Mouse (Mus musculus) limb, embryonic 10.5 days (tissue): Measurements from ENCODE around the gene E330017A01Rik. TPM values are rescaled to one million over a fixed set of nuclear protein-coding genes. Genes with fewer than 3 reads are reported as not detected.

Experiments
- DNase-seq: peaks from one replicate; pipeline ENCODE4 v3.0.0-alpha.2; 2017; ENCODE audit warnings: low spot score
- H3K27ac ChIP-seq: fragments of 300-500 bp; sonication (generic); 2 replicates; pipeline ENCODE4 v1.5.1; 2016; ENCODE audit warnings: mild to moderate bottlenecking
- H3K27me3 ChIP-seq: fragments of 300-500 bp; sonication (generic); 2 replicates; pipeline ENCODE4 v1.6.1; 2016; ENCODE audit warnings: low read depth, mild to moderate bottlenecking; ENCODE audit not compliant: poor library complexity, severe bottlenecking
- H3K36me3 ChIP-seq: fragments of 300-500 bp; sonication (generic); 2 replicates; pipeline ENCODE4 v1.6.1; 2016; ENCODE audit warnings: mild to moderate bottlenecking, moderate library complexity
- H3K4me1 ChIP-seq: fragments of 300-500 bp; sonication (generic); 2 replicates; pipeline ENCODE4 v1.6.1; 2016
- H3K4me3 ChIP-seq: fragments of 300-500 bp; sonication (generic); 2 replicates; pipeline ENCODE4 v1.5.1; 2016; ENCODE audit warnings: mild to moderate bottlenecking, moderate library complexity
- H3K9me3 ChIP-seq: fragments of 300-500 bp; sonication (generic); replicated peaks from 2 replicates; pipeline ENCODE4 v1.6.1; 2016; ENCODE audit warnings: mild to moderate bottlenecking
- WGBS: fragments of 180-500 bp; shearing (Covaris S2); methylation state at CpG from one replicate; pipeline ENCODE4 v1.1.7; 2016; 5-methylcytosine and 5-hydroxymethylcytosine counted together
- polyA plus RNA-seq: library from polyadenylated mRNA; unstranded; fragments of >200 nt; fragmentation: Nextera tagmentation; extraction: Ambion mirVana; gene quantifications from 2 replicates; pipeline ENCODE4 v1.2.1, GENCODE M21; 2016

The E330017A01Rik gene
- polyA plus RNA-seq, 1 experiment from 2014 or later = not detected

- Histone ChIP-seq H3K36me3 (no peaks in the 10 kb centered on the region), H3K4me3 (no peak overlapping the region), H3K4me1 (no peaks in the 10 kb centered on the region), H3K27ac (no peak overlapping the region), H3K27me3 (no peaks in the 10 kb centered on the region), H3K9me3 (no peaks in the 10 kb centered on the region)
- DNase-seq = no peak
Measured at GRCm38 (mm10) chr16:58655751-58656150, 17.2 kb upstream of the E330017A01Rik start.

- Histone ChIP-seq H3K27ac (no peak overlapping the region), H3K4me3 (no peak overlapping the region), H3K36me3 (no peaks in the 10 kb centered on the region), H3K27me3 (no peaks in the 10 kb centered on the region), H3K9me3 (no peaks in the 10 kb centered on the region), H3K4me1 (no peaks in the 10 kb centered on the region)
- WGBS = 94% methylated on average over 10 of the region's 10 CpGs
- DNase-seq = no peak
Measured at GRCm38 (mm10) chr16:58649979-58650378, 11.4 kb upstream of the E330017A01Rik start.

DNA sequence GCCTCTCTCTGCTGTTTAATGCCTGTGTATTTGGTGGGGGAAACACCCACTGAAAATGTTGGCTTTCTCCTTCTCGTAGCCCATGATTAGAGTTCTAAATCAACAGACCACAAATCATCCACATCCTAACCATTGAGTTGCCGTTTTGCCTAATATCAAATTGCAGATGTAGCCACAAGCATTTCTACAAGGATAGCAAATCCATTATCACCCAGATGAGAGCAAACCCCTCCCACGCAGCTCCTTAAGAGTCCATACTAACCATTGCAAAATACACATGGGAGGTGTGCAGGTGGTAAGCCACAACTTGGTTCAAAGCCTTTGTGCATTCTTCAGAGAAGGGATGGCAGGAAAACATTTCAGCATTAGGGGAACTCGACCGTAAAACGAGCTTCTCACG lies 523 bp downstream of the E330017A01Rik start:
- no peaks in the 10 kb centered on the region for H3K36me3 ChIP-seq
- no peak overlapping the region for H3K27ac ChIP-seq
- no peak overlapping the region for H3K4me3 ChIP-seq
- H3K4me1 ChIP-seq = peaks cover 5% of the 10 kb centered on the region; the same call in 1 of the 2 replicates
- WGBS = 76% methylated on average over 7 of the region's 7 CpGs
- H3K27me3 ChIP-seq = no peaks in the 10 kb centered on the region
- no peaks in the 10 kb centered on the region for H3K9me3 ChIP-seq
- no peak for DNase-seq

DNA sequence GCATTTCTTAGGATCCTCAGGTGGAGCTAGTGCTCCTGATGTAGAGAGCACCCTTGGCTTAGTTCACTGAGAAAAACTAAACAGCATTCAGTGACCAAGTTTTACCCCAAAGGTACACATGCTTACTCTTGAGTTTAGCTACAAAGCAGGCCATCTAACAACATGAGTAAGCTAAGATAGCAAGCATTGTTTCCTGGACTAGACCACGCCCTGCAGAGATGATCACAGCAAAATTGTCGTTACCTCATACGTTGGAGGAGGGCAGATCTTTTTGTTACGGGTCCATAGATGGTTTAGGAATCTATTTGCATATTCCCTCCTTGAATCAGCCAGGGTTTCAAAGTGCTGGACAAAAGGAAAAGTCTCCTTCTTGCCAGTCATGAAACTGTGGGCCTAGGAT lies 1.1 kb downstream of the E330017A01Rik start:
- no peak overlapping the region for H3K27ac ChIP-seq
- no peaks in the 10 kb centered on the region for H3K9me3 ChIP-seq
- H3K27me3 ChIP-seq = no peaks in the 10 kb centered on the region
- H3K4me1 ChIP-seq = peaks cover 5% of the 10 kb centered on the region; the same call in 1 of the 2 replicates
- H3K36me3 ChIP-seq = no peaks in the 10 kb centered on the region
- no peak overlapping the region for H3K4me3 ChIP-seq
- 93% methylated on average over 4 of the region's 4 CpGs for WGBS
- no peak for DNase-seq

DNA sequence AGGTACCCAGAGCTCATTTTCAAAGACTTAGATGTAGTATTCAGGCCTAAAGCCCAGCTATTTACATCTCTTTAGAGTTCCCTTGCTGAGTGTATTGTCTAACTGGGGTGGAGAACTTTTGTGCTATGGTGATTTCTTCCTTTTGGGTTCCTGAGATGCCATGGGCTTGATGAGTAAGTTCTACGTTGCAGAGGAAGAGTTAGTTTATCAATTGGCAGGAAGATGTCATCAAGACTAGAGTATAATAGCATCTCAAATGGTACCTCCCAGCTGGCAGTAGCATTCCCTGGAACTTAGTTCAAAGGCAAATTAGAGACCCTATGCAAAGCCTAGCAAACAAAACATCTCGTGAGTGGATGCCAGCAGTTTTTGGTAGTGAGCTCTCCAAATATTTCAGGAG lies 2.7 kb downstream of the E330017A01Rik start:
- no peak overlapping the region for H3K27ac ChIP-seq
- DNase-seq = no peak
- H3K4me3 ChIP-seq = no peak overlapping the region
- 60% methylated on average over 2 of the region's 2 CpGs for WGBS
- H3K27me3 ChIP-seq = no peaks in the 10 kb centered on the region
- no peaks in the 10 kb centered on the region for H3K9me3 ChIP-seq
- H3K36me3 ChIP-seq = no peaks in the 10 kb centered on the region
- peaks cover 5% of the 10 kb centered on the region; the same call in 1 of the 2 replicates for H3K4me1 ChIP-seq

GRCm38 (mm10) chr16:58629736-58630135 lies 8.8 kb downstream of the E330017A01Rik start:
- no peaks in the 10 kb centered on the region for H3K4me1 ChIP-seq
- DNase-seq = no peak
- no peaks in the 10 kb centered on the region for H3K36me3 ChIP-seq
- H3K4me3 ChIP-seq = no peak overlapping the region
- no peaks in the 10 kb centered on the region for H3K27me3 ChIP-seq
- H3K27ac ChIP-seq = no peak overlapping the region
- 70% methylated on average over 2 of the region's 2 CpGs for WGBS
- H3K9me3 ChIP-seq = no peaks in the 10 kb centered on the region

GRCm38 (mm10) chr16:58628968-58629367 lies 9.6 kb downstream of the E330017A01Rik start:
- DNase-seq = no peak
- no peaks in the 10 kb centered on the region for H3K36me3 ChIP-seq
- no peaks in the 10 kb centered on the region for H3K27me3 ChIP-seq
- no peaks in the 10 kb centered on the region for H3K9me3 ChIP-seq
- H3K27ac ChIP-seq = no peak overlapping the region
- H3K4me3 ChIP-seq = no peak overlapping the region
- H3K4me1 ChIP-seq = no peaks in the 10 kb centered on the region
- 92% methylated on average over 5 of the region's 5 CpGs for WGBS

DNA sequence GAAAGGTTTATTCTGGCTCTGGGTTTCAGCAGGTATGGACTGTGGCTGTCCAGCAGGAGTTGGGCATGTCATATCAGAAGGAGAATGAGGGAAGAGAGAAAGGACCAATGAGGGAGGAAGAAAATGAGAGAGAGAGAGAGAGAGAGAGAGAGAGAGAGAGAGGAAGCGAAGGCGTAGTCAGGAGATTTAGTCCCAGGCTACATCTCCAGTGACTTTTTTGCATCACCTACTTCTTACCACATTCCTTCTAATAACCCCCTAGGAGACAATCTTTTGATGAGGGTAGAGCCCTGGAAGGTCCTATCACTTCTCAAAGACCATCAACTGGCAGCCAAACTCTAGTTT lies 10.2 kb downstream of the E330017A01Rik start:
- H3K27me3 ChIP-seq = no peaks in the 10 kb centered on the region
- DNase-seq = no peak
- no peak overlapping the region for H3K4me3 ChIP-seq
- H3K9me3 ChIP-seq = no peaks in the 10 kb centered on the region
- no peaks in the 10 kb centered on the region for H3K4me1 ChIP-seq
- H3K36me3 ChIP-seq = no peaks in the 10 kb centered on the region
- no peak overlapping the region for H3K27ac ChIP-seq
- 100% methylated on average over 2 of the region's 2 CpGs for WGBS

- Histone ChIP-seq H3K4me3 (no peak overlapping the region), H3K36me3 (no peaks in the 10 kb centered on the region), H3K27me3 (no peaks in the 10 kb centered on the region), H3K27ac (no peak overlapping the region), H3K9me3 (no peaks in the 10 kb centered on the region), H3K4me1 (0 out of 2 replicates have a peak, but pooled peaks cover 2% of the 10 kb centered on the region)
- no peak for DNase-seq
- WGBS = 95% methylated on average over 4 of the region's 4 CpGs
Measured at GRCm38 (mm10) chr16:58627597-58628335, 10.8 kb downstream of the E330017A01Rik start.

GRCm38 (mm10) chr16:58623944-58624343 lies 14.6 kb downstream of the E330017A01Rik start:
- 90% methylated on average over 6 of the region's 6 CpGs for WGBS
- H3K4me1 ChIP-seq = 0 out of 2 replicates have a peak, but pooled peaks cover 2% of the 10 kb centered on the region
- no peak overlapping the region for H3K4me3 ChIP-seq
- no peaks in the 10 kb centered on the region for H3K27me3 ChIP-seq
- DNase-seq = peak; percentile 35
- H3K27ac ChIP-seq = no peak overlapping the region
- H3K36me3 ChIP-seq = no peaks in the 10 kb centered on the region
- H3K9me3 ChIP-seq = no peaks in the 10 kb centered on the region

- 0 out of 2 replicates have a peak, but pooled peaks cover 2% of the 10 kb centered on the region for H3K4me1 ChIP-seq
- no peaks in the 10 kb centered on the region for H3K36me3 ChIP-seq
- H3K27me3 ChIP-seq = no peaks in the 10 kb centered on the region
- H3K9me3 ChIP-seq = no peaks in the 10 kb centered on the region
- WGBS = 65% methylated on average over 4 of the region's 4 CpGs
- H3K27ac ChIP-seq = no peak overlapping the region
- DNase-seq = no peak
- H3K4me3 ChIP-seq = no peak overlapping the region
Measured at GRCm38 (mm10) chr16:58623114-58623513, 15.4 kb downstream of the E330017A01Rik start.

GRCm38 (mm10) chr16:58622377-58622776 lies 16.2 kb downstream of the E330017A01Rik start:
- DNase-seq = no peak
- Histone ChIP-seq H3K4me1 (0 out of 2 replicates have a peak, but pooled peaks cover 2% of the 10 kb centered on the region), H3K9me3 (no peaks in the 10 kb centered on the region), H3K4me3 (no peak overlapping the region), H3K36me3 (no peaks in the 10 kb centered on the region), H3K27ac (no peak overlapping the region), H3K27me3 (no peaks in the 10 kb centered on the region)
- WGBS = 90% methylated on average over 3 of the region's 3 CpGs

- no peaks in the 10 kb centered on the region for H3K4me1 ChIP-seq
- no peak for DNase-seq
- H3K27ac ChIP-seq = no peak overlapping the region
- H3K9me3 ChIP-seq = no peaks in the 10 kb centered on the region
- no peak overlapping the region for H3K4me3 ChIP-seq
- no peaks in the 10 kb centered on the region for H3K36me3 ChIP-seq
- no peaks in the 10 kb centered on the region for H3K27me3 ChIP-seq
Measured at GRCm38 (mm10) chr16:58617346-58617745, 21.2 kb downstream of the E330017A01Rik start.

DNA sequence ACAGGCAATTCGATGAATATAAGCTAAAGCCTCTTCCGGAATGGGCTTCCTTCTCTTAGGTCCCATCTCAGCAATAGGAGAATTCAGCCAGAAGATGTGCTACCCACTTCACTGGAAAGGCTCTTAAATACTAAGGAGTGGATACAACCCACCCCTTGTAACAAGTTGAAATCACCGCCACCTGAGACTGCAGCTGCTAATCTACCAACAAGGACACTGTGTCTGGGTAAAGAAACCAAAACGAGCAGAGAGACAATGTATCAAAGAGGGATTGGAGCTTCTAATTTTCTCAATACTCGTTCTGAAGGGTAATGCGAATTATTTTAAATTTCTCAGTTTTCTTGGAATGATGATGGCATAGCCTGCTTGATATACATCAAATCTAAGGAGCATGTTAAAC lies 21.7 kb downstream of the E330017A01Rik start, which contains the start of gene Gm813:
Gm813 (minus strand) TSS at position 101 of the 400 bp plus-strand sequence.
- no peaks in the 10 kb centered on the region for H3K36me3 ChIP-seq
- no peak for DNase-seq
- no peak within 1 kb of the TSS for H3K4me3 ChIP-seq
- no peaks in the 10 kb centered on the region for H3K9me3 ChIP-seq
- no peaks in the 10 kb centered on the region for H3K4me1 ChIP-seq
- no peaks in the 10 kb centered on the region for H3K27me3 ChIP-seq
- H3K27ac ChIP-seq = no peak within 1 kb of the TSS
- 89% methylated on average over 6 of the region's 6 CpGs for WGBS
